Mouse (Mus musculus): ENCODE measurements around the gene Stum. TPM values are rescaled to one million over a fixed set of nuclear protein-coding genes. Genes with fewer than 3 reads are reported as not detected.

Gene Stum
- polyA plus RNA-seq, 1 experiment from 2014 or later, result 0.07 TPM

DNA sequence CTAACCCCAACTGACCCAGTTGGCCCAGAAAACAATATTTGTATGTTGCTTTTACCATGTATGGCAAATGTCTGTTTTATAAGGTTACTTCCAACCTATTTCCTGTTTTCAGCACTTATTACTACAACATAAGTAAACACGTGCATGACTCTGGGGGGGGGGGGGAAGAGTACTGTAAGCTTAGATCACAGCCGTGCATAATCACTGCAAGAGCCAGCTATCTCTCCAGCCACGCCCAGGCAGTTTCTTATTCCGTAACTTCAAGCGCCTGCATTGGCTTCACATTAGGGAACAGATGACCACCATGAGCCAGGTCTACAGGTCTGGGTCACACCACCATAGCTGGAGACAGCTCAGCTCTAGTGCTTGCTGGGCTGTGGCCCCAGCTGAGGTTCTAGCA is 53.5 kb downstream of the Stum start:
- Histone ChIP-seq H3K27me3 (ENCODE audit: insufficient read depth, low read length) (peaks cover 12% of the 10 kb centered on the region), H3K4me1 (ENCODE audit: insufficient read depth) (0 out of 2 replicates have a peak, but pooled peaks cover 4% of the 10 kb centered on the region), H3K4me3 (ENCODE audit: low read depth, low read length) (no peak overlapping the region), H3K27ac (ENCODE audit: low read depth) (no peak overlapping the region), H3K36me3 (replicated peaks; ENCODE audit: insufficient read depth, low read length) (no peaks in the 10 kb centered on the region), H3K4me2 (ENCODE audit: low read depth, low read length) (no peak overlapping the region), H3K9ac (replicated peaks) (no peak overlapping the region), H3K9me3 (ENCODE audit: low read length) (no peaks in the 10 kb centered on the region)
- 37% methylated on average over 5 of the region's 5 CpGs for WGBS (ENCODE audit: insufficient replicate concordance)
- DNase-seq (no peak), ATAC-seq (no peak)
- no peak for TF ChIP-seq CTCF (IDR thresholded peaks at IDR 0.05; ENCODE audit: low read depth)
- TF ChIP-seq EP300 (IDR thresholded peaks at IDR 0.05; ENCODE audit: low read depth), result no peak

DNA sequence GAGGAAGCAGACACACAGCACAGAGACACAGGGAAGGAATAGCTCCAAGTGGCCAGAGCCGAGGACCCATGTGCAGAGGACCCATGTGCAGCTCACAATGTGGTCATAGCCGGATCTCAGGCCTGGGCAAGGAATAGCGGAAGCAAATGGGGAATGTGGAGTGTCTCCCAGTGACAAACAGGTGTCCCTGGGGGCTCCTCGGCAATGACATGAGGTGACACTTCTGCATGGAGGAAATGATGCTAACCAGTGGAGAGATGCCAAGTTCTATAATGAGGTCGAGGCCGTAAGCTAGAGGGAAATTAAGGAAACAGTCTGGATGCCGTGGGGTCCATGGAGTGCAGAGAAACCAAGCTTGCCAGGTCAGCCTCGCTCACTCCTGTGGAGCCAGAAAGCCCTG is 54.4 kb downstream of the Stum start:
- no peak overlapping the region for H3K27ac ChIP-seq (ENCODE audit: low read depth)
- H3K9ac ChIP-seq (replicated peaks), result no peak overlapping the region
- no peak for DNase-seq
- no peak for ATAC-seq
- H3K4me3 ChIP-seq (ENCODE audit: low read depth, low read length), result no peak overlapping the region
- H3K4me1 ChIP-seq (ENCODE audit: insufficient read depth), result 0 out of 2 replicates have a peak, but pooled peaks cover 4% of the 10 kb centered on the region
- H3K27me3 ChIP-seq (ENCODE audit: insufficient read depth, low read length), result peaks cover 6% of the 10 kb centered on the region; the same call in 1 of the 2 replicates
- H3K36me3 ChIP-seq (replicated peaks; ENCODE audit: insufficient read depth, low read length), result no peaks in the 10 kb centered on the region
- 58% methylated on average over 8 of the region's 8 CpGs for WGBS (ENCODE audit: insufficient replicate concordance)
- H3K9me3 ChIP-seq (ENCODE audit: low read length), result no peaks in the 10 kb centered on the region
- TF ChIP-seq EP300 (IDR thresholded peaks at IDR 0.05; ENCODE audit: low read depth) (no peak), CTCF (IDR thresholded peaks at IDR 0.05; ENCODE audit: low read depth) (no peak)
- H3K4me2 ChIP-seq (ENCODE audit: low read depth, low read length), result no peak overlapping the region

DNA sequence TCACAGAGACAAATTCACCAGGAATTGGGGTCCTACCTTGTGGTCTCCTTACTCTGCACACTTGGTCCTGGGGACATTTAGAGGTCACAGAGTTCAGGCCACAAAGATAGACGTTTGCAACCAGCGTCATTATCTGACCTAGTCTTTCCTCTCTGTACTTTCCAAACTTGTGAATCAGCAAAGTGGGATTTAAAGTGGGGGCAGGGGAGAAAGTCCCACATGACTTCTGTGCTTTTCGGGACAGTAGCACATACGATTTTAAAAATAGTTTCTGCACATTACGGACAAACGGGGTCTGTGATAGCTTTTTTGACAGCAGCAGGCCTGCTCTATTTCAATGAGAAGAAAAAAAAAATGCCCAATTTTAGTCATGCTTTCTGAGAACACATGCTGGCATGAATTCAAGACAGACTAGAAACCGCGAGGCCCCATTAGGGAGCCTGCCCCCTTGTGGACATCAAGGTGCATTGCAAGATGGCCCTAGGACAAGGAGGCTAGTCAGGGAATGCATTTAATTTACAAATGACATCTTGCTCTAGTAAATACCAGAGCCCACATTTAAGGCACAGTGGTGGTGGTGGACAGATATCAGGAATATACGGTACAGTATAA is 55.1 kb downstream of the Stum start:
- H3K4me3 ChIP-seq (ENCODE audit: low read depth, low read length), result no peak overlapping the region
- DNase-seq, result peak; percentile 57
- H3K9me3 ChIP-seq (ENCODE audit: low read length), result no peaks in the 10 kb centered on the region
- no peak overlapping the region for H3K9ac ChIP-seq (replicated peaks)
- 0 out of 2 replicates have a peak, but pooled peaks cover 4% of the 10 kb centered on the region for H3K4me1 ChIP-seq (ENCODE audit: insufficient read depth)
- peak; percentile 43 for ATAC-seq
- peaks cover 3% of the 10 kb centered on the region; the same call in 1 of the 2 replicates for H3K27me3 ChIP-seq (ENCODE audit: insufficient read depth, low read length)
- 15% methylated on average over 9 of the region's 9 CpGs for WGBS (ENCODE audit: insufficient replicate concordance)
- H3K36me3 ChIP-seq (replicated peaks; ENCODE audit: insufficient read depth, low read length), result no peaks in the 10 kb centered on the region
- TF ChIP-seq EP300 (IDR thresholded peaks at IDR 0.05; ENCODE audit: low read depth), result 0 out of 2 replicates have a peak, but pooled peaks have one; percentile 37
- TF ChIP-seq CTCF (IDR thresholded peaks at IDR 0.05; ENCODE audit: low read depth), result peak; percentile 96
- H3K27ac ChIP-seq (ENCODE audit: low read depth), result no peak overlapping the region
- peak overlapping the region; percentile 0; the same call in 1 of the 2 replicates for H3K4me2 ChIP-seq (ENCODE audit: low read depth, low read length)

DNA sequence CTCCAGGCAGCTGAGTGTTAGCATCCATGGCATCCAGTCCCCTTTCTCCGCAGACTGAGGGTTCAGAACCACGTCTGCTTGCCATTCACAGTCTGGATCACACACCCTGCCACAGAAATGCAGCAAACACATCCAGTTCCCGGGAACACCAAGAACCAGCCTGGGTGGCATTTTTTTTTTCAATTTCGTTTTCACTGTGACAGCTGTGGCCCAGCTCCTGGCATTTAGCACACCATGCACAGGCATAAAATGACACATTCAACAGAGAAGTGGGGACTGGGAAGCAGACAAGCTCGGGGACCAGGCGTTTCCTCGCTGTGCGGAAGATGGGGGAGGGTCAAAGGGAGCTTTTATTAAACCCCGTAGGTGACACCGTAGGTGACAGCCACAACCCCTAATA is 55.6 kb downstream of the Stum start:
- H3K27me3 ChIP-seq (ENCODE audit: insufficient read depth, low read length), result no peaks in the 10 kb centered on the region
- TF ChIP-seq EP300 (IDR thresholded peaks at IDR 0.05; ENCODE audit: low read depth) (no peak), CTCF (IDR thresholded peaks at IDR 0.05; ENCODE audit: low read depth) (no peak)
- H3K36me3 ChIP-seq (replicated peaks; ENCODE audit: insufficient read depth, low read length), result no peaks in the 10 kb centered on the region
- 31% methylated on average over 10 of the region's 10 CpGs for WGBS (ENCODE audit: insufficient replicate concordance)
- H3K9me3 ChIP-seq (ENCODE audit: low read length), result no peaks in the 10 kb centered on the region
- no peak overlapping the region for H3K4me3 ChIP-seq (ENCODE audit: low read depth, low read length)
- 0 out of 2 replicates have a peak, but pooled peaks cover 4% of the 10 kb centered on the region for H3K4me1 ChIP-seq (ENCODE audit: insufficient read depth)
- peak overlapping the region; percentile 0; the same call in 1 of the 2 replicates for H3K4me2 ChIP-seq (ENCODE audit: low read depth, low read length)
- no peak overlapping the region for H3K9ac ChIP-seq (replicated peaks)
- peak overlapping the region; percentile 57; the same call in 1 of the 2 replicates for H3K27ac ChIP-seq (ENCODE audit: low read depth)
- ATAC-seq (peak; percentile 40), DNase-seq (no peak)

DNA sequence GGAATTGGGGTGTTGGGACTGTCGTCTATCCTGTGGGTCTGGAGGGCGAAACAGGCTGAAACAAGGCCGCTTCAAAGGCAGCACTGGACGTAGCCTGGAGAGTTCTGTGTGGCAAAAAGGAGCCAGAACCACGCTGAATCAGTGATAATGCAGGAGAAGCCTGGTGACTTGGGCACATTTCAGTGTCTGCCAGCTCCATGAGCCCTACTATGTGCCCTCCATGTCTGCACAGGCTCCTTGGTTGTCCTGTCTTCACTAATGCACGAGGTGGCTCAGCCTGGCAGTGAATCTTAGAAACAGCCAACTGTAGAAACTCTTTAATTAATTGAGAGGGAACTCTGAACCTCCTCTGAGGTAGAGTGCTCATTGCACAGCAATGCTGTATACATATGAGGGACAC is 56.9 kb downstream of the Stum start:
- no peak overlapping the region for H3K27ac ChIP-seq (ENCODE audit: low read depth)
- ATAC-seq (no peak), DNase-seq (no peak)
- no peak overlapping the region for H3K9ac ChIP-seq (replicated peaks)
- H3K4me2 ChIP-seq (ENCODE audit: low read depth, low read length), result no peak overlapping the region
- no peaks in the 10 kb centered on the region for H3K36me3 ChIP-seq (replicated peaks; ENCODE audit: insufficient read depth, low read length)
- no peak overlapping the region for H3K4me3 ChIP-seq (ENCODE audit: low read depth, low read length)
- no peaks in the 10 kb centered on the region for H3K27me3 ChIP-seq (ENCODE audit: insufficient read depth, low read length)
- H3K9me3 ChIP-seq (ENCODE audit: low read length), result no peaks in the 10 kb centered on the region
- WGBS (ENCODE audit: insufficient replicate concordance), result 76% methylated on average over 6 of the region's 6 CpGs
- H3K4me1 ChIP-seq (ENCODE audit: insufficient read depth), result peaks cover 8% of the 10 kb centered on the region; the same call in 1 of the 2 replicates
- TF ChIP-seq EP300 (IDR thresholded peaks at IDR 0.05; ENCODE audit: low read depth) (no peak), CTCF (IDR thresholded peaks at IDR 0.05; ENCODE audit: low read depth) (no peak)

DNA sequence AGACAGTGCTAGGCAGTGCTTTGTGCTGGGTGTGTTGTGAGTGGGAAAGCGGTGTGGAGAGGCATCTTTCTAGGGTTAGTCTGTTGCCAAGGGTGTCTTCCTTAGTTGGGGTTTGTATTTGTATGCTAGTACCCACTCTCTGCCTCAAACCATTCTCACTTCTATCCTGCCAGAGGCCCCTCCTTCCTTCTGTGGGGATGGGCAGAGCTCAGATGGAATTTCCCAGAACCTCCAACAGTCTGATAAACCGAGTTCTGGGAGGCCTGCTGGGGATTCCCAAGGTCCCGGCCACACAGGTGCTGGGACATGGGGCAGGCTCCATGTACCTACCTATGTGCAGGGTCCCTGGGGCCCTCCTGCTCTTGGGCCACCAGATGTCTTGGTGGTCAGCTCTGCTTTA is 59.4 kb downstream of the Stum start:
- Histone ChIP-seq H3K9ac (replicated peaks) (no peak overlapping the region), H3K4me2 (ENCODE audit: low read depth, low read length) (no peak overlapping the region), H3K4me1 (ENCODE audit: insufficient read depth) (peaks cover 4% of the 10 kb centered on the region; the same call in 1 of the 2 replicates), H3K9me3 (ENCODE audit: low read length) (no peaks in the 10 kb centered on the region), H3K27ac (ENCODE audit: low read depth) (no peak overlapping the region), H3K4me3 (ENCODE audit: low read depth, low read length) (no peak overlapping the region), H3K36me3 (replicated peaks; ENCODE audit: insufficient read depth, low read length) (no peaks in the 10 kb centered on the region), H3K27me3 (ENCODE audit: insufficient read depth, low read length) (no peaks in the 10 kb centered on the region)
- ATAC-seq, result no peak
- 67% methylated on average over 3 of the region's 3 CpGs for WGBS (ENCODE audit: insufficient replicate concordance)
- no peak for TF ChIP-seq EP300 (IDR thresholded peaks at IDR 0.05; ENCODE audit: low read depth)
- no peak for TF ChIP-seq CTCF (IDR thresholded peaks at IDR 0.05; ENCODE audit: low read depth)
- no peak for DNase-seq

Measured in liver, postnatal 0 days (tissue).